Mouse (Mus musculus) small intestine, adult 2 months (tissue): ENCODE measurements at regions not wholly inside any gene's neighbourhood (a gene's known extent, or its start where the extent isn't known, plus 50 kb on each side); places are given as distances from the start of the nearest gene placed in this dataset.

Source experiments
- CTCF ChIP-seq: fragments of 200-500 bp; IDR thresholded peaks from 2 replicates; pipeline ENCODE4 v1.5.1; 2012; ENCODE audit warnings: low read depth, mild to moderate bottlenecking, control low read depth, inconsistent platforms, low read length, moderate library complexity, mixed read lengths; ENCODE audit not compliant: insufficient replicate concordance, insufficient read length; ENCODE audit errors: extremely low read depth
- POLR2A ChIP-seq: fragments of 200-500 bp; IDR thresholded peaks from 2 replicates; pipeline ENCODE4 v1.6.1; 2012; ENCODE audit warnings: low read depth, mild to moderate bottlenecking, control low read depth, inconsistent platforms, low read length, moderate library complexity

GRCm38 (mm10) chr3:38648633-38649032 lies 164.0 kb upstream of the Ankrd50 start:
- no peak for TF ChIP-seq CTCF
- no peak for TF ChIP-seq POLR2A
